Mouse (Mus musculus): ENCODE data around the gene Dlgap1.

Gene Dlgap1

GRCm38 (mm10) chr17:70341920-70342319, 373.0 kb downstream of the Dlgap1 start:
- DNase-seq, result peak; percentile 40 to 47

GRCm38 (mm10) chr17:70347403-70347802, 378.5 kb downstream of the Dlgap1 start:
- no peak for DNase-seq

GRCm38 (mm10) chr17:70363561-70363960, 394.7 kb downstream of the Dlgap1 start:
- peak; percentile 78 to 89 for DNase-seq

GRCm38 (mm10) chr17:70363971-70364370, 395.1 kb downstream of the Dlgap1 start:
- no peak for DNase-seq

GRCm38 (mm10) chr17:70369124-70369523, 400.3 kb downstream of the Dlgap1 start:
- DNase-seq, result no peak

GRCm38 (mm10) chr17:70377020-70377419, 408.1 kb downstream of the Dlgap1 start:
- DNase-seq, result peak; percentile 61 to 62

- DNase-seq, result no peak
Measured at GRCm38 (mm10) chr17:70388447-70388846, 419.6 kb downstream of the Dlgap1 start.

- peak; percentile 23 to 36 for DNase-seq
Measured at GRCm38 (mm10) chr17:70397220-70397619, 428.3 kb downstream of the Dlgap1 start.

GRCm38 (mm10) chr17:70397708-70398107, 428.8 kb downstream of the Dlgap1 start:
- DNase-seq, result no peak

- DNase-seq, result no peak
Measured at GRCm38 (mm10) chr17:70401909-70402308, 433.0 kb downstream of the Dlgap1 start.

GRCm38 (mm10) chr17:70403750-70404149, 434.9 kb downstream of the Dlgap1 start:
- DNase-seq, result no peak

GRCm38 (mm10) chr17:70414202-70414601, 445.3 kb downstream of the Dlgap1 start:
- no peak for DNase-seq

- DNase-seq, result no peak
Measured at GRCm38 (mm10) chr17:70427866-70428265, 459.0 kb downstream of the Dlgap1 start.

GRCm38 (mm10) chr17:70429746-70430451, 461.0 kb downstream of the Dlgap1 start:
- peak; percentile 87 to 91 for DNase-seq

- peak; percentile 64 to 79 for DNase-seq
Measured at GRCm38 (mm10) chr17:70430452-70430787, 461.5 kb downstream of the Dlgap1 start.

GRCm38 (mm10) chr17:70432834-70433233, 464.0 kb downstream of the Dlgap1 start:
- no peak for DNase-seq

GRCm38 (mm10) chr17:70434549-70434948, 465.7 kb downstream of the Dlgap1 start:
- DNase-seq, result no peak

GRCm38 (mm10) chr17:70435612-70436011, 466.7 kb downstream of the Dlgap1 start:
- DNase-seq, result no peak

- DNase-seq, result no peak
Measured at GRCm38 (mm10) chr17:70437229-70437628, 468.4 kb downstream of the Dlgap1 start.

- peak; percentile 73 to 74 for DNase-seq
Measured at GRCm38 (mm10) chr17:70442976-70443375, 474.1 kb downstream of the Dlgap1 start.

- no peak for DNase-seq
Measured at GRCm38 (mm10) chr17:70446451-70446850, 477.6 kb downstream of the Dlgap1 start.

- DNase-seq, result no peak
Measured at GRCm38 (mm10) chr17:70455036-70455435, 486.2 kb downstream of the Dlgap1 start.

- DNase-seq, result no peak
Measured at GRCm38 (mm10) chr17:70457103-70457502, 488.2 kb downstream of the Dlgap1 start.

GRCm38 (mm10) chr17:70462231-70462630, 493.4 kb downstream of the Dlgap1 start:
- peak; percentile 23 to 42 for DNase-seq
